Mouse (Mus musculus): ENCODE results near the gene Auh.

Auh gene

GRCm38 (mm10) chr13:52875541-52876325, 53.7 kb downstream of the Auh start:
- DNase-seq, result no peak

- DNase-seq, result peak in 1 of 2 experiments; percentile 24
Observed at GRCm38 (mm10) chr13:52875089-52875488, 54.4 kb downstream of the Auh start.

GRCm38 (mm10) chr13:52874338-52874737, 55.1 kb downstream of the Auh start:
- no peak for DNase-seq

GRCm38 (mm10) chr13:52873923-52874322, 55.6 kb downstream of the Auh start:
- no peak for DNase-seq

GRCm38 (mm10) chr13:52866005-52866792, 63.3 kb downstream of the Auh start:
- DNase-seq, result no peak

DNA sequence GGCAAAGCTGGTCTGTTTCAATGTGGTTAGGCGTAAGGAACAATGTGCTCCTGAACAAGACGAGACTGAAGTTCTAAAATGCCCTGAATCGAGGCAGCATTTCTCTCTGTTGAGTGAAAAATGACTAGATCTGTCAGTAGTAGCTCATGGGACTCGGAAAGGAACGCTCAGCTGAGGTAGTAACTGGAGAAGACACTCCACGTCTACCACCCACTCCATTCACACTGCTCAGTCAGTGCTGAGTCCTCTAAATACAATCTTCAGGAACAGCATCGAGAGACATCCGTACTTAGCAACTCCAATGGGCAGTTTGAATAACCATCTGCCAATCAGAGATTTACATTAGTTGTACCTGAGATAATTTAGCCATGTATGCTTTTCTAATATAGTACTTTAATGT, 66.0 kb downstream of the Auh start:
- no peak for DNase-seq

DNA sequence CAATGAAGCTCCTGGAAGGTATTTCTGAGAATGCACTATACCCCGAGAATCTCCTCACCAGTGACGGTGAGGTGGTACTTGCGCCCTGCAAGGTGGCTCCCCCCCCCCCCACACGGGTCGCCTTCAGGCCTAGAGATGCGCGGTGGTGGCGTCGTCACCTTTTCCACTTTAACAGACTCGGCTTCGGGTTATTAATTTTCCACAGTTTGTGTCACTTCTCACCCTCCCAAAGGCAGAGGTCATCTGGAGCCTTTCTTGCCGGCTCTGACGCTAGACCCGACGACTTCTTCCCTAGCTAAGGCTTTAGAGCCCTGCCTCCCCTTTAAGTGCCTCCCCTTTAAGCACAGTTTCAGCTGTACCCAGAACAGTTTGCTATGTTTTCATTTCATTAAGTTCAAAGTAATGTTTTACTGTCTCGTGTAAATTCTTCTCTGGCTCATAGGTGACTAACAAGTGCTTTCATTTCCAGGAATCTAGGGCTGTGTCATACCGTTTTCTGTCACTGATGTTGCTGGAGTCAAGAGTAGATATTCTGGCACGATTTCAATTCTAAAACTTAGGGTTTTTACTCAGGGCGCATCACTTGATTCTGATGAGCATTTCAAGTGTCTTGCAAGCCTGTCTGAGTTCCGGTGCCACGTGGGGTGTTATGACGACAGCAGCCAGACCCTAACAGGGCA, 69.3 kb downstream of the Auh start:
- no peak for DNase-seq

DNA sequence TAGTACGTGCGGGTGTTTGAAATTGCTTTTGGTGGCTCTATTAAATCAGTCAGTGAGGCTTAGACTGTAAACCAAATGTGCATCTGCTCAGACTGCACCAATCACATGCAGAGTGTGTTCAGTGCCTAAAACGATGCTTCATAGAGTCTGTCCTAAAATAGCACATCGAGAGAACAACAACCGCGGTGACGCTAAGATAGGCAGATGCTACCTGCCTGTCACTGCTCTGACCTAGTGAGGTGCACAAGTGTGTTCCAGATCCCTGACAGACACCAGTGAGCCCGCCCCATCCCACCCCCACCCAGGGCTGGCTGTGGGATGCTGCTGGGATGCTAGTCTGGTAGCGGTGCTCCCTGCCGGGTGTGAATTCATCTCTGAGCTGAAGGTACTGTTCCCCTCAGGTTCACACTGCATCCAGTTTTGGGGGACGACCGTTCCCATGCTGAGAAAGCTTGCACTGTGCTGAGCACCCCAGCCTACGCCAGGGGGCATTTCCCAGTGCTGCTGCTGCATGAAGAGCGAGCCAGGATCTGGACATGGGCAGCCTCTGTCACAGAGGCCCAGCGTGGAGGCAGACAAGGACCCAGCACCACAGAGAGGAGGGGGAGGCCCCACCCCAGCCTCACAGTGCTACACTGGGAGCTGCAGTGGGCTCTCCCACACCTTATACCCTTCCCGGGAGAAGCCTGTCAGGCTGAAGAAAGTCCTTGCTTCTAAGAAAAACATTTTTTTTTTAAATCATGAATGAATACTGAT, 70.2 kb downstream of the Auh start:
- no peak for DNase-seq

DNA sequence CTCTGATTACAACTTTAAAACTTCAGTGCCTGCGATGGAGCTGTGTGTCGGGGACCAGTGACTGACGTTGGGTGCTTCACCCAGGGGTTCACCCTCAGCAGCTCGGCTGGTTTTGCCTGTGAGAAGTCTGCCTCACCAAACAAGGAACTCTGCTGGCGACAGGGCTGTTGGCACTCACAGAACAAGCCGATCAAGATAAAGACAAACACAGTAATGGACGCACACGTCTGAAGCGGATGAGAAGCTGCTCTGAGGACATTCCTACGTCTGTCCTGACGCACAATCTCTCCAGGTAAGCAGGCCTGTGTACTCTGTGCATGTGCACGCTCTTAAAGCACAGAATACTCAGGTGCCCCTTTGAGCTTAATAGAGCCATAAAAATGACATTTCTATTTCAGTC, 71.1 kb downstream of the Auh start:
- DNase-seq, result no peak

GRCm38 (mm10) chr13:52857781-52858180, 71.7 kb downstream of the Auh start:
- no peak for DNase-seq

DNA sequence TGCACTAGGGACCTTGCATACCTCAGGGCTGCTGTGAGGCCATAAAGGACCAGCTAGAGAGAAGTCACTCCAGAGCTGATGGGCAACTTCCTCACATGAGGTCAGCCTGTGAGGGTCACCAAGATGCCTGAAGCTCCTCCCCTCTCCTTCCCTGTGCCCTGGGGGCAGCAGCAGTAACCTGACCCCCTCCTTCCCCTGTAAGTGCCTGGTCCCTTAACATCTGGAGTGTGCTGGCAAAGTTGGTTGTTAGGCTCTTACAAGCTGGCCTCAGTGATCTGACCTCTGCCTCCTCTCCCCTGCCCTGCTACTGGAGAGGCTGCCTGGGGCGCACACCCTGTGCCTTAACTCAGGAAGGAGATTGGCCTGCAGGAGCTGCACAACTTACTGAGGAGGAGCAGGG, 75.9 kb downstream of the Auh start:
- DNase-seq, result no peak

DNA sequence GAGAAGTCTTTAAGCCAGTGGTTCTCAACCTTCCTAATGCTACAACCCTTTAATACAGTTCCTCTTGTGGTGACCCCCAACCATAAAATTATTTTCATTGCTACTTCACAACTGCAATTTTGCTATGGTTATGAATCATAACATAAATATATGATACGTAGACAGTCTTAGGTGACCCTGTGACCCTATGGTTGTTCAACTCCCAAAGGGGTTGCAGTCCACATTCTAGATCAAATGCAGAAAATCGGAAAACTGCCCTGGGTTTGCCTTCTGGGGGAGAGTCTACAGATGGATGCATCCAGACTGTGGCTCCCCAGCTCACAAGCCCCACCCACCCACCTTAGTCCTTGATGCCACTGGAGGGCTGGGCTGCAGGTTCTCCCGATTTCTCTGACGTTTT, 77.6 kb downstream of the Auh start:
- no peak for DNase-seq

DNA sequence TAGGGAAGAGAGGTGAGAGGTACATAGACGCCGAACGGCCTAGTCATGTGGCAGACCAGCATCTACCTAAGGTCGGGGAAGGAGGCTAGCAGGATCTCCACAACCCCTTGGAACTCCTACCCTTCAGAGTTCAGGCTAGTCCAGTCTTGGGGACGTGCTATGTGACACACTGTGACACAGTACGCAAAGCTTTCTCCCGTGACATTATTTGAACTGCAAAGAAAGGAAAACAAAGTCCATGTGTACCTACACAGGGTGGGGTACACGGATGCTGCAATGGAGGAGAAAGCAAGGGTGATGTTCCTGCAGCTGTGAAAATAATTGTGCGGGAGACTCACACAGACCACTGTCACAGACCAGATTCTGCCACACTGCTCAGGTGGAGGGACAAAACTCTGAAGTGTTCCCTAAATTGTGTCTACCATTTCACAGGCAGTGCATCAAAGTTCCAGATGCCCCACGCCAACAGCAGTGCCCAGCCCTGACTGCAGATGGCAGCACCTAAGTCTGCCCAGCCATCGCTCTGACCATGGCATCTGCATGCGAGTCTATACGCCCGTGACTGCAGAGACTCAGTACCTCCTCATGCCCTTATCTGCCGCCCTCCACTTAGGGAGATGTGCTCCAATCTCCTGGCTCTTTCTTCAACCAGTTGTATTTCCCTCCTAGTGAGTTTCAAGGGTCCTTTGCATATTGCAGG, 79.3 kb downstream of the Auh start:
- DNase-seq, result peak in 1 of 2 experiments; percentile 9

DNA sequence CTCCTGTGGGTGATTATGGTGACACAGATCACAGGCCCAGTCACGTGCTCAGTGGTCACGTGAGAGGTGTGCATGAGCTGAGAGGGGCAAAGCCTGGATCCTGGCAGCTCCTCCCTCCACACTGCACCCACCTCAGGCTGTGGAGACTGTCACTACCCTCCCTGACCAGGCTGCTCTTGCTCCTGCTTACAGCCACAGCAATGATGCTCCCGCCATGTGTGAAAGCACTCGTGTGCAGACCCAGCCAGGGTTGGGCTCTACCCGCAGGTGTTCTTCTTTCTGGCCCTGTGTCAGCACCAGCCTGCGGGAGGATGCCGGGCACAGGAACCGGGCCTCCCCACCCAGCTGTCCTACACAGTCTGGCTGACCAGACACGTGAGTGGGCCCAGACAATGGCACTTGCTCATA, 80.1 kb downstream of the Auh start:
- DNase-seq, result no peak

- DNase-seq, result no peak
Observed at GRCm38 (mm10) chr13:52847481-52847880, 82.0 kb downstream of the Auh start.

GRCm38 (mm10) chr13:52847071-52847470, 82.4 kb downstream of the Auh start:
- no peak for DNase-seq

- DNase-seq, result no peak
Observed at GRCm38 (mm10) chr13:52845618-52846017, 83.9 kb downstream of the Auh start.

GRCm38 (mm10) chr13:52843536-52844178, 85.8 kb downstream of the Auh start:
- DNase-seq, result no peak

GRCm38 (mm10) chr13:52836231-52836630, 93.2 kb downstream of the Auh start:
- DNase-seq, result no peak

- DNase-seq, result peak in 1 of 2 experiments; percentile 27
Observed at GRCm38 (mm10) chr13:52834591-52834990, 94.9 kb downstream of the Auh start.

GRCm38 (mm10) chr13:52833748-52834147, 95.7 kb downstream of the Auh start:
- DNase-seq, result no peak

DNA sequence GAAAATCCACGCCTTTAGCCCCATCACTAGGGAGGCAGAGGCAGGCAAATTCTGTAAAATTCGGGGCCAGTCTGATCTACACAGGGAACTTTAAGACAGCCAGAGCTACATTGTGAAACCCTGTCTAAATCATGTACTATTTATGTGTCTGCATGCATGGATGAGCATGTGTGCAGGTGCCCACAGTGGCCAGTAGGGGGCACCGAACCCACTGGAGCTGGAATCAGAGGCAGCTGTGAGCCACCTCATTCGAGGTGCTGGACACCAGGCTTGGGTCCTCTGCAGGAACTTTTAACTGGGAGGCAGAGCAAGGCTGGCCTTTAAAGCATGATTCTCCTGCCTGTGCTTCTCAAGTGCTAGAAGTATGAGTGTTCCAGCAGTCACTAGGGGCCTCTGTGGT, 96.3 kb downstream of the Auh start:
- DNase-seq, result no peak
